Mouse (Mus musculus): Measurements from ENCODE around the gene Snd1.

DNA sequence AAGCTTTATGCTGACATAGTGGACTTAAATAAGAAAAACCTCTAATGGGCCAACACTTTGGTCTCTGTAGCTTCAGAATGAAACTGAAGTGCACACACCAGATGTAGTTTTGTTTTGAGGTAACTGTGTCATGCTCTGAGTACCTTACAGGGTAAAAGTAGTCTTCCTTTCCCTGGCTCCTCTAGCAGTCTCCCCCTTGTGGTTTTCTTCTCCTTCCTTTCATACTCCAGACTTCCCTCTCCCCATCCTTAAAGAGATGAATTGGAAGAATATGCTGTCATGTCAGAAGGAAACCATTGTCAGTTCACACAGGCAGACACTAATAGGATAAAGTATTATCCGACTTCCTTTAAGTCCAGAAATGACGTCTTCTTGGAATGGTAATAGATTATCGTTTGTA, 347.4 kb downstream of the Snd1 start:
- TF ChIP-seq ZNF384 (IDR thresholded peaks at IDR 0.05; ENCODE audit: low read depth, low read length) (no peak), CHD2 (IDR thresholded peaks at IDR 0.05; ENCODE audit: low read depth, low read length) (no peak), MAFK (IDR thresholded peaks at IDR 0.05; ENCODE audit: insufficient read depth, low read depth, low read length) (no peak), ZC3H11A (IDR thresholded peaks at IDR 0.05; ENCODE audit: borderline replicate concordance, low read depth, low read length) (no peak), HCFC1 (IDR thresholded peaks at IDR 0.05; ENCODE audit: borderline replicate concordance, insufficient read depth, low read length) (no peak)
